Mouse (Mus musculus) heart, embryonic 10.5 days (tissue): ENCODE data around the gene Irs1. TPM values are rescaled to one million over a fixed set of nuclear protein-coding genes. Genes with fewer than 3 reads are reported as not detected.

Experiments
- DNase-seq: peaks from one replicate; pipeline ENCODE4 v3.0.0-alpha.2; 2017; ENCODE audit warnings: low spot score
- H3K27ac ChIP-seq: fragments of 300-500 bp; sonication (generic); 2 replicates; pipeline ENCODE4 v1.5.1; 2016; ENCODE audit warnings: mild to moderate bottlenecking
- H3K27me3 ChIP-seq: fragments of 300-500 bp; sonication (generic); 2 replicates; pipeline ENCODE4 v1.6.1; 2016; ENCODE audit warnings: mild to moderate bottlenecking; ENCODE audit not compliant: poor library complexity, insufficient read depth, severe bottlenecking
- H3K36me3 ChIP-seq: fragments of 300-500 bp; sonication (generic); 2 replicates; pipeline ENCODE4 v1.6.1; 2016; ENCODE audit warnings: mild to moderate bottlenecking, moderate library complexity
- H3K4me1 ChIP-seq: fragments of 300-500 bp; sonication (generic); 2 replicates; pipeline ENCODE4 v1.6.1; 2016; ENCODE audit warnings: mild to moderate bottlenecking
- H3K4me3 ChIP-seq: fragments of 300-500 bp; sonication (generic); 2 replicates; pipeline ENCODE4 v1.5.1; 2016; ENCODE audit warnings: mild to moderate bottlenecking, moderate library complexity
- H3K9me3 ChIP-seq: fragments of 300-500 bp; sonication (generic); 2 replicates; pipeline ENCODE4 v1.6.1; 2016; ENCODE audit warnings: mild to moderate bottlenecking, moderate library complexity
- WGBS: fragments of 180-500 bp; shearing (Covaris S2); methylation state at CpG from one replicate; pipeline ENCODE4 v1.1.7; 2016; 5-methylcytosine and 5-hydroxymethylcytosine counted together
- polyA plus RNA-seq: library from polyadenylated mRNA; unstranded; fragments of >200 nt; fragmentation: Nextera tagmentation; extraction: Ambion mirVana; gene quantifications from 2 replicates; pipeline ENCODE4 v1.2.1, GENCODE M21; 2016

Gene Irs1
- 10.0 and 12.5 TPM in 2 replicates for polyA plus RNA-seq

- peaks cover 31% of the 10 kb centered on the region for H3K36me3 ChIP-seq
- H3K9me3 ChIP-seq: no peaks in the 10 kb centered on the region
- H3K27me3 ChIP-seq: peaks cover 15% of the 10 kb centered on the region; the same call in 1 of the 2 replicates
- H3K4me3 ChIP-seq: peak within 1 kb of the TSS; percentile 87
- peak within 1 kb of the TSS; percentile 97 for H3K27ac ChIP-seq
- peaks cover 51% of the 10 kb centered on the region for H3K4me1 ChIP-seq
- DNase-seq: peak; percentile 95
- WGBS: under 1% methylated on average over 57 of the region's 60 CpGs
These were observed at the start of gene Irs1 for GRCm38 (mm10) chr1:82291151-82291797. Irs1 (minus strand) TSS chr1:82291416.

DNA sequence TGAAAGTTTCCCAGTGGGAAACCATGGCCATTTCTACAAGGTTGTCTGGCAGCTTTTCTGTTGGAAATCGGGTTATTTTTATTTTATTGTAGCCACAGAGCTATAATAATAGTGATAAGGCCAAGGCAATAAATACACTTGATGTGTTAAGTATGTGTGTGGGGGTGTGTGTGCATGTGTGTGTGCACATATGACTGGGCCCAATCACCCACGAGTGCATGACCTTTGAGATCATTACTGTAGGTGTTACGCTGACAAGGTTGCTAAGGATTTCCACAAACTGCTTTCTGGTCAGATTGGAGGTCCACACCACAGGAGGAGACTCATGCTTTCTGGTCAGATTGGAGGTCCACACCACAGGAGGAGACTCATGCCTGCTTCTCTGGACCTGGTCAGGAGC lies 43.3 kb upstream of the Irs1 start:
- H3K4me1 ChIP-seq: no peaks in the 10 kb centered on the region
- no peak overlapping the region for H3K4me3 ChIP-seq
- no peak for DNase-seq
- WGBS: 85% methylated on average over 3 of the region's 3 CpGs
- H3K27me3 ChIP-seq: no peaks in the 10 kb centered on the region
- no peaks in the 10 kb centered on the region for H3K9me3 ChIP-seq
- H3K27ac ChIP-seq: no peak overlapping the region
- no peaks in the 10 kb centered on the region for H3K36me3 ChIP-seq

DNA sequence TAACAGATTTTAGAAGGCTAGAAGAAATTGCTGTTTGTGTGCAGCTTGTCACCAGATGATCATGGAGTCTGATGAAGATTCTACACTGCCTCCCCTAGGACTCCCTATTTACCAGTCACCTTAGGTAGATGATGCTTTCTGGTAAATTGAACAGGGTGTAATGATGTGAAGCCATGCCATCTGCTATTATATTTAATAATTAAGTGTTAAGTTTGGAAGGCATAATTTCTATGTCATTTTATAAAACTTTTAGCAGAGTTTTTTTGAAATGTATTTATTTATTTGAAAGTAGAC lies 38.7 kb upstream of the Irs1 start:
- no peak overlapping the region for H3K4me3 ChIP-seq
- H3K27me3 ChIP-seq: no peaks in the 10 kb centered on the region
- no peak overlapping the region for H3K27ac ChIP-seq
- no peak for DNase-seq
- no peaks in the 10 kb centered on the region for H3K36me3 ChIP-seq
- H3K9me3 ChIP-seq: no peaks in the 10 kb centered on the region
- no peaks in the 10 kb centered on the region for H3K4me1 ChIP-seq

- H3K27me3 ChIP-seq: no peaks in the 10 kb centered on the region
- WGBS: 70% methylated on average over 4 of the region's 4 CpGs
- H3K9me3 ChIP-seq: no peaks in the 10 kb centered on the region
- H3K4me1 ChIP-seq: no peaks in the 10 kb centered on the region
- DNase-seq: no peak
- H3K27ac ChIP-seq: no peak overlapping the region
- H3K4me3 ChIP-seq: no peak overlapping the region
- H3K36me3 ChIP-seq: no peaks in the 10 kb centered on the region
These were observed 38.2 kb upstream of the Irs1 start for GRCm38 (mm10) chr1:82329237-82329953.

- Histone ChIP-seq H3K36me3 (no peaks in the 10 kb centered on the region), H3K4me3 (no peak overlapping the region), H3K27me3 (no peaks in the 10 kb centered on the region), H3K9me3 (no peaks in the 10 kb centered on the region), H3K27ac (no peak overlapping the region), H3K4me1 (no peaks in the 10 kb centered on the region; the same call in 1 of the 2 replicates)
- no peak for DNase-seq
- 87% methylated on average over 7 of the region's 7 CpGs for WGBS
These were observed 37.0 kb upstream of the Irs1 start for GRCm38 (mm10) chr1:82328033-82328775.

GRCm38 (mm10) chr1:82326120-82326519 lies 34.9 kb upstream of the Irs1 start:
- WGBS: 89% methylated on average over 5 of the region's 5 CpGs
- H3K27ac ChIP-seq: no peak overlapping the region
- no peak overlapping the region for H3K4me3 ChIP-seq
- H3K9me3 ChIP-seq: no peaks in the 10 kb centered on the region
- DNase-seq: no peak
- no peaks in the 10 kb centered on the region for H3K27me3 ChIP-seq
- H3K4me1 ChIP-seq: no peaks in the 10 kb centered on the region; the same call in 1 of the 2 replicates
- no peaks in the 10 kb centered on the region for H3K36me3 ChIP-seq

DNA sequence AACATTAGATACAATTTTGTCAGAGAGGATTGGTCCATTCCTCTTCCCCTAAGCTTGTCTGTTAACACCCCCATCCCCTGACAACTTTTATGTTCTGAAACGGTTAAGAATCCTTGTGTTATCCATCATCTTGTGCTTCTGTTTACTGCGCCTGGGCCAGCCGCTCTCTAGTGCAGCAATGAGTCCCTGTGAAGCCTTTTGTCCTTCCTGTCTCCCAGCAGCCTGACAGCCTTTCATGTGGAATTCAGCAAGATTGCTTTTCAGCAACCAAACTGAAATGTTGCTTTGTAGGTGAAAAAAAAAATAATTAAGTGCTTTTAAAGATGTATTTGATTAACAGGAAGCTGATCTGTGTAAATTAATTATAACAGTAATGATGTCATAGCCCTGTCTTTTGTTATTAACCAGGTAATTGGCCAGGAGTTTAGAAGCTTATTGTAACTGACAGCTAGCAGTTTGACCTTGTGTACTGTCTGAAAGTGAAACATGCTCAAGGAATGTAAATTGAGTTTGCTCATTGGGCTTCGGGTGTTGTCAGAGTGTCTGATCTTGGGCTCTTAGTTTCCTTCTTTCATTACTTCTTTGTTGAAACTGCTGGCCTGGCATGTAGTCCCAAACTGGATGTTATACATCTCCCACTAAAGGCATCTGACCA lies 33.0 kb upstream of the Irs1 start:
- 49% methylated on average over 4 of the region's 4 CpGs for WGBS
- no peak for DNase-seq
- no peaks in the 10 kb centered on the region for H3K9me3 ChIP-seq
- H3K36me3 ChIP-seq: no peaks in the 10 kb centered on the region
- no peaks in the 10 kb centered on the region for H3K27me3 ChIP-seq
- no peak overlapping the region for H3K4me3 ChIP-seq
- no peak overlapping the region for H3K27ac ChIP-seq
- H3K4me1 ChIP-seq: no peaks in the 10 kb centered on the region; the same call in 1 of the 2 replicates

GRCm38 (mm10) chr1:82321441-82321840 lies 30.2 kb upstream of the Irs1 start:
- Histone ChIP-seq H3K4me3 (no peak overlapping the region), H3K27ac (no peak overlapping the region), H3K4me1 (peaks cover 3% of the 10 kb centered on the region; the same call in 1 of the 2 replicates), H3K9me3 (no peaks in the 10 kb centered on the region), H3K27me3 (no peaks in the 10 kb centered on the region), H3K36me3 (no peaks in the 10 kb centered on the region)
- DNase-seq: no peak
- 80% methylated on average over 1 of the region's 1 CpGs for WGBS

- no peak for DNase-seq
- 87% methylated on average over 10 of the region's 10 CpGs for WGBS
- Histone ChIP-seq H3K36me3 (no peaks in the 10 kb centered on the region), H3K9me3 (no peaks in the 10 kb centered on the region), H3K27ac (no peak overlapping the region), H3K27me3 (no peaks in the 10 kb centered on the region), H3K4me3 (no peak overlapping the region), H3K4me1 (peaks cover 6% of the 10 kb centered on the region)
These were observed 29.6 kb upstream of the Irs1 start for GRCm38 (mm10) chr1:82320864-82321263.

GRCm38 (mm10) chr1:82320456-82320855 lies 29.2 kb upstream of the Irs1 start:
- no peak for DNase-seq
- 88% methylated on average over 6 of the region's 6 CpGs for WGBS
- Histone ChIP-seq H3K4me3 (no peak overlapping the region), H3K9me3 (no peaks in the 10 kb centered on the region), H3K27ac (no peak overlapping the region), H3K4me1 (peaks cover 7% of the 10 kb centered on the region), H3K36me3 (no peaks in the 10 kb centered on the region), H3K27me3 (no peaks in the 10 kb centered on the region)

DNA sequence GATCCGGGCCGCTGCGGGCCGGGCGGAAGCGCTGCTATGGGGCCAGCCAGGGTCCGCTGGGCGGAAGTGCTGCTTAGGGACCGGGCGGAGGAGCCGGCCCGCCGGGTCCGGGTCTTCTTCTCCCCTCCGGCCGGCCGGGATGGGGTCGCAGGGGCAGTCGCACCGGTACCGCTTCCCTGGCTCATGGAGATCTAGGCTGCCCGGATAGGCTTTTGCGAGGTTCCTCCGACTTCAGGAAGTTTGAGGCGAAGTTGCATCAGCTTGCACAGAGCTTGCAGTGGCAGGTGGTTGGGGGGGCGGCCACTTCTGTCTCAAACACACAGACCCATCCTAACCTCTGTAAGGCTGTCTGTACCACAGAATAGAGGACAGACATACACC lies 25.5 kb upstream of the Irs1 start:
- no peak for DNase-seq
- H3K4me3 ChIP-seq: peak overlapping the region; percentile 86
- H3K36me3 ChIP-seq: no peaks in the 10 kb centered on the region
- 0% methylated on average over 25 of the region's 26 CpGs for WGBS
- peaks cover 7% of the 10 kb centered on the region for H3K4me1 ChIP-seq
- H3K27ac ChIP-seq: peak overlapping the region; percentile 97
- H3K9me3 ChIP-seq: no peaks in the 10 kb centered on the region
- H3K27me3 ChIP-seq: no peaks in the 10 kb centered on the region

DNA sequence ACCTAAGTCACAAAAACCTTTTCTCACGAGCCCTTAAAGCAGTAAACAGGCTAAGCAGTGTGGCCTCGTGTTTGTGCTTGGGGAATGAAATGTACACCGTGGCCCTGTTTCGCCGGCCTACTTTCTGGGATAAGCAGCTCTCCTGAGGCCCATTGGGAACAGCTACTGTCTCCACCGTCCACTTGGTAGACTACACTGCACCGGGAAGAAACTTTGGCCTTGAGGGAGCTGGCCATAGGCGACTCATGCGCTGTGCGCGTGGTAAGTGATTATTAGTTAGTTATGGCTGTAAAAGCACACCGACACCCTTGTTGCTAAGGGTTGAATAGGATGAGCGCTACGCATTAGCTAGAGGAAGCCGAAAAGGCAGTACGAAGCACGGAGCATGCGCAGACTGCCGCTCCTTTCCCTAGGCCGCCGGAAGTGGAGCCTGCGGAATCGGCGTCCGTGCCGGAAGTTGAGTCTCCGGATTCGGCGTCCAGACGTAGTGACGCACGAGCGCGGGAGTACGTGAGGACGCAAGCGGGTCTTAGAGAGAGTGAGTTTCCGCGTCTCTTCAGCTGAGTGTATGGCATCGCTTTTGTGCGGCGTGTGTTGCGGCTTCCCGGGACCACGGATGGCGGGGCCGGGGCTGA lies 25.0 kb upstream of the Irs1 start, which contains the start of gene Rhbdd1:
TSS of gene Rhbdd1 (plus strand) at position 342 of the 635 bp plus-strand sequence.
- WGBS: 6% methylated on average over 47 of the region's 47 CpGs
- H3K4me3 ChIP-seq: peak within 1 kb of the TSS; percentile 86
- H3K27ac ChIP-seq: peak within 1 kb of the TSS; percentile 97
- H3K4me1 ChIP-seq: peaks cover 7% of the 10 kb centered on the region
- no peaks in the 10 kb centered on the region for H3K36me3 ChIP-seq
- H3K27me3 ChIP-seq: no peaks in the 10 kb centered on the region
- no peaks in the 10 kb centered on the region for H3K9me3 ChIP-seq
- DNase-seq: peak; percentile 97
